Mouse (Mus musculus) C2C12 (cell line): ENCODE results near the gene Ube2h.

Experiments used
- CEBPB ChIP-seq: IDR thresholded peaks from one replicate; pipeline ENCODE4 v1.6.1; 2011; ENCODE audit warnings: low read depth, mild to moderate bottlenecking, control low read depth, moderate library complexity
- CTCF ChIP-seq: IDR thresholded peaks from one replicate; pipeline ENCODE4 v1.5.1; 2011; ENCODE audit not compliant: control insufficient read depth, insufficient read depth, insufficient read length
- MYOD1 ChIP-seq: IDR thresholded peaks from one replicate; pipeline ENCODE4 v1.6.1; 2011; ENCODE audit warnings: low read depth; ENCODE audit not compliant: control insufficient read depth, insufficient read length

DNA sequence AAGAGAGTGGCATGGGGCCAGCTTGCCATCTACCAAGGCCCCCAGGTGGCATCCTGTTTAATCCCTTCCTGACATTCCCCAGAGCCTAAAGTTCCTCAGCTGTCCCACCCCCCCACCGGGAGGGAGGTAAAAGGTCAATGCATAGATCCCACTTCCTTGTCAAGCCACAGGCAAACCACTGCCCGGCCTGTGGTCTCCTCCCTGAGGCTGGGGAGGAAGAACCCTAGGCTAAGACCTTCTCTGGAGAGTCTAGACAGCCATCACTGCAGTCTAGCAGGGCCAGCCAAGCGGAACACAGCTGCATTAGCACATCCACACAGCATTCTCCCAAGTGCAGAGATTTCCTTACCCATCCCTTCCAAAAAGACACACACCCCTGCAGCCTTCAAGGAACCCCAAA is 138.0 kb downstream of the Ube2h start:
- TF ChIP-seq CTCF (no peak), MYOD1 (no peak), CEBPB (no peak)
